Mouse (Mus musculus) gastrocnemius, postnatal 36 days (tissue): ENCODE measurements around the gene St6galnac3. TPM values are rescaled to one million over a fixed set of nuclear protein-coding genes. Genes with fewer than 3 reads are reported as not detected.

ENCODE experiments used
- DNase-seq, 2 experiments: peaks; one replicate each; pipeline ENCODE4 v3.0.0; 2022
- intact Hi-C: fragments of 180-260 bp; cut with DNase I; formaldehyde crosslinking; loops from one replicate; pipeline ENCODE4 v1.15.1; 2025
- total RNA-seq, 2 experiments: library from RNA; stranded (reverse); gene quantifications; 2 replicates each; pipeline ENCODE4 v1.2.3; 2021

The St6galnac3 gene
- total RNA-seq, 2 experiments from 2014 or later: 1.0 to 4.0 TPM

GRCm38 (mm10) chr3:153692206-153692813 lies 32.7 kb downstream of the St6galnac3 start:
- DNase-seq: no peak
- intact Hi-C loops: no loop called here

- intact Hi-C loops: no loop called here
- no peak for DNase-seq
Measured at GRCm38 (mm10) chr3:153691537-153691936, 33.4 kb downstream of the St6galnac3 start.

DNA sequence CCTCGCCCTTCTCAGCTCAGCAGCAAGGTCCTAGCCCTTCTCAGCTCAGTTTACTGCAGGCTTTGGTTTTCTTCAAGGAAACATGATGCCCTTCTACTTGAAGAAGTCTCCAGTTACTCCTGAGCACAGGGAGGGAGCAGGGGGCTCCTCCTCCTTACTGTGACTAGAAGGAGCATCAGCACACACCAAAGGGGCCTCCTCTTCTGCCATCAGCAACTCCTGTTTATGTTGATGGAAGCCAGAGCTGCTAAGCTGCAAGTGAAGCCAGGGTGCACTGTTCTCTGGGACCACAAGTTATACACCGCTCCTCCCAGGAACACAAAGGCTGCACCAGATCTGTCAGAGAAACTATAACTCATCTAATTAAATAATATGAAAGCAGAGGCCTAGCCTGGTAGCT lies 34.4 kb downstream of the St6galnac3 start:
- intact Hi-C loops: no loop called here
- no peak for DNase-seq

- no peak for DNase-seq
Measured at GRCm38 (mm10) chr3:153689793-153690291, 35.1 kb downstream of the St6galnac3 start.

DNA sequence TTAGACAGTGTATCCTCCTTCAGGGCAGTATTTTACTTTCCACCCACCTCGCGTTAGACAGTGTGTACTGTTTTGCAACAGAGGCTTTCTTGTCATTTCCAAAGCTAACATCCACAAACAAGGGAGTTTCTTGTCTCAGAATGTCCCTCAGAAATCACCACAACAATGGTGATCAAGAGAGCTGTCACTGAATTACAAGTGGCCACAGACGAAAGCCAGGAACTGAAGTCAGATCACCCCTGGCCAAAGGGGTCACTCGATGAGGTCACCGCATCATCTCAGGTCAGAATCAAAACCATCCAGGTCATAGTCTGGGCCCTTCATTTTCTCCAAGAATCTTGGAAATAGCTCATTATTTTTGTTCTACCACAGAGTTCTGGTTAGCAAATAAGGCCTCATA lies 37.1 kb downstream of the St6galnac3 start:
- no peak for DNase-seq
- intact Hi-C loops: no loop called here

More at GRCm38 (mm10) chr3:153689793-153690291, 35.1 kb downstream of the St6galnac3 start:
- intact Hi-C loops: no loop called here

DNA sequence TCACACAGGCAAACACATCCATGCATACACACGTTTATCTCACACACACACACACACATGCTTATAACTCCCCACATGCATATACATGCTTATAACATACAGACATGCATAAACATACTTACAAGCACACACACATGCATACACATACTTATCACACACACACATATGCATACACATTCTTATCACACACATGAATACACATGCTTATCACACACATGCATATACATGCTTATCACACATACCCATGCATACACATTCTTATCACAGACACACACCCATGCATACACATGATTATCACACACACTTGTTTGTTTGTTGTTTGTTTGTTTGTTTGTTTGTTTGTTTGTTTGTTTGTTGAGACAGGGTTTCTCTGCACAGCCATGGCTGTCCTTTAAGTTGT lies 40.1 kb downstream of the St6galnac3 start:
- DNase-seq: no peak
- intact Hi-C loops: no loop called here

DNA sequence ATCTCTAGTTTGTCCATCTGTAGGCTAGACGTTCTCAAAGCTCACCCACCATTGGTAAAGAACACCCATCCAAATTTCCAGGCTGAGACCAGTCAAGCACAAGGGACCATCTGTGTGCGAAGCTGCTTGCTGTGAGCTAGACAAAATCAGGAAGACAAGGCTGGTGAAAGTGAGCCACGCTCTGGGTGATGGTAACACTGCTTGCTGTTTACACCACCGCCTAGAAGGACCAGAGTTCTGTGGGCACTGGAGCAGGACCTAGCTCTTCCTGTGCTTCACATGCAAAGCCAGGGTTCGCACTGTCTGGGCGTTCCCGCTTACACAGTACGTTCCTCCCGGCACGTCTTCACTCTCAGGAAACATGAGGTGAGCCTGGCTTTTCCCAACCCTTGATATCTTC lies 42.7 kb downstream of the St6galnac3 start:
- no peak for DNase-seq
- intact Hi-C loops: no loop called here

GRCm38 (mm10) chr3:153681720-153682119 lies 43.3 kb downstream of the St6galnac3 start:
- DNase-seq: no peak
- intact Hi-C loops: no loop called here

DNA sequence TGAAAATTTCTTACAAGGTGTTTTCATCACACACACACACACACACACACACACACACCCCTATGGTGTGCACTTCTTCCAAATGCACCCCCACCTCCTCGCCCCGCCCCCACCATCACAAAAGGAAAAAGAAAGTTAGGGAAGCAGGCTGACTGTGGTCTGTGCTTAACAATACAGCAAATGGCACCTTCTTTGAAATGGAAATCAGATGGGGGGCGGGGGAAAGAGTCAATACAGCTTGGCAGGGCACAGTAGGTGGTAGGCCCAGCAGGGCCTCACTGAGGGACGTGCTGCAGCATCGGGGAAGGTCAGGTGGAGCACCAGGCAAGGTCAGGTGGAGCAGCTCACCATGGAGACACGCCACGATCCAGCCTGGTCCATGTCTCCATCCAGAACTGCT lies 49.1 kb downstream of the St6galnac3 start:
- DNase-seq: no peak
- intact Hi-C loops: no loop called here

GRCm38 (mm10) chr3:153675073-153675472 lies 49.9 kb downstream of the St6galnac3 start:
- no peak for DNase-seq
- intact Hi-C loops: no loop called here

- intact Hi-C loops: no loop called here
- DNase-seq: no peak
Measured at GRCm38 (mm10) chr3:153674359-153674758, 50.6 kb downstream of the St6galnac3 start.

DNA sequence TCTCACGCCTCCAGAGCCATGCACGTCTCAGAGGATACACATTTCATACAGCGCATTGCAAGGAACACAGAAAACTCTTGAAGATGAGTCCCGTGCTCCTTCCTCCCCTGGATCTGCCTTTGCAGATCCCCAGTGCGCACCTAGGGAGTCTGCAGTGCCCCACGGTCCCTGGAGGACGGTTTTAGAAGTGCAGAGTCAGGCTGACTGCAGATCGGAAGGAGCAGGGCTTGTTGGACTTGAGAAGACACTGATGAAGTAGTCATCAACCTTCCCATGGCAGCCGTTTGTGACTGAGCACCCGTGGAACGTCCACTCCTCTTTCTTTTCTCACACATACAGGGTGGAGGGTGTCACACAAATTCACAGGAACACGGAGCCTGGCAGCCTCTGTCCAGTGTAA lies 51.5 kb downstream of the St6galnac3 start:
- no peak for DNase-seq
- intact Hi-C loops: no loop called here

DNA sequence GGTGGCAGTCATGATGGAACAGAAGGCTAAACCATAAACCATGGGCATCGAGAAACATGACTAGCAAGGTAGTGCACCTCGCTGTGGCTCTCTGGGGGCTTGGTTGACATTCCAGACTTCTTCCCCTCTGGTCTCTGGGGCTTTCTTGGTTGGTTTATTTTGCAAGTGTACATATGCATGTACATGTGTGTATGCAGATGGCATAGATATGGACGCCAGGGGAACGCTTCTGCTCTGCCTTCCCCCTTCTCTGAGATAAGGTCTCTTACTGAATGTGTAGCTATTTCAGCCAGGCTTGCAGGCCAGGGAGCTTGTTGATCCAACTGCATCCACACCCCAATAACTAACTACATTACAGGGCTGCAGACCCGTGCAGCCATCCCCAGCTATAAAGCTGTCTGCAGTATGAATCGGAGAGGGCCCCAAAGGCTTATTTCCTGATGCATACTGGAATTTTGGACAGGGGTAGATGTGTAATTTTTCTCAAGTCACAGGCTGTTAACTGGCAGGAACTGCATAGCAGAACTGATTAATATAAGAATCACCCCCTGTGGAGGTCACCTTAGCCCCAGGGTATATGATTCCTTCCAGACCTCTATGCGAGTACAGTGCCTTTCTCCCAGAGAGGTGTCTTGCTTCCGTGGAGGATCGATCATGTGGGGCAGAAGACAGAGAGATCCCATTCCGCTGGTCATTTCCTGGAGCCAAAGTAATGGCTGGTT lies 53.9 kb downstream of the St6galnac3 start:
- intact Hi-C loops: no loop called here
- no peak for DNase-seq

DNA sequence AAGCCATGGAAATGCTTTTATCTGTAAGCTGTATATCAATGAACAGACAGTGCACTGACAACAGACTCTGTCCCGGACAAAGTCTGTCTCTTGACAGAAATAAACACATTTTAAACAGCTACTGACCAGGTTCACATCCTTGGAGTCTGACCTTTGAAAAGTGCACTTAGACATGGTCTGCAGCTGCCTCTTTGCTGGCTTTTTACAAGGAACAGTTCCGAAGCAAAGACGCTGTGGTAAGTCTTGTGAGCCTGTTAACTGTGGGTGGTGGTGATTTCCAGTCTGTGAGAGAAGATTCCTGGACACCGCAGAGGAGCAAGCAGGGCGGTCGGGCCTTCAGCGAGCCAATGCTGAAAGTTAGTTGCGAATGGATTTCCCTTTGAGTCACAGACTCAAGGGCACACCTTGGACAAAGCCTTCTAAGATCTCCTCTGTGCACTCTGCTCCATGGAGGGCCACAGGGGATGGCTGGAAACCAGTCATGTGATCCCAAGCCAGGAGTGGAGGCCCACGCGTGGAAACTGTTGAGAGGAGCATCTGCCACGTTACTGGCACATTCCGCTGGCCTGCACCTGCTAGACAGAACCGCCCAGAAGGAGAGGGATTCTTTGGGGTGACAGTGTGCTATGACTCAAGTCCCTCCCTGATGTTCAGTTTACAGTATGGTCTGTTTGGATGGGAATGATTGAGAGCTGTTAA lies 55.1 kb downstream of the St6galnac3 start:
- DNase-seq: no peak
- intact Hi-C loops: no loop called here

- intact Hi-C loops: no loop called here
- DNase-seq: no peak
Measured at GRCm38 (mm10) chr3:153669329-153669728, 55.6 kb downstream of the St6galnac3 start.

DNA sequence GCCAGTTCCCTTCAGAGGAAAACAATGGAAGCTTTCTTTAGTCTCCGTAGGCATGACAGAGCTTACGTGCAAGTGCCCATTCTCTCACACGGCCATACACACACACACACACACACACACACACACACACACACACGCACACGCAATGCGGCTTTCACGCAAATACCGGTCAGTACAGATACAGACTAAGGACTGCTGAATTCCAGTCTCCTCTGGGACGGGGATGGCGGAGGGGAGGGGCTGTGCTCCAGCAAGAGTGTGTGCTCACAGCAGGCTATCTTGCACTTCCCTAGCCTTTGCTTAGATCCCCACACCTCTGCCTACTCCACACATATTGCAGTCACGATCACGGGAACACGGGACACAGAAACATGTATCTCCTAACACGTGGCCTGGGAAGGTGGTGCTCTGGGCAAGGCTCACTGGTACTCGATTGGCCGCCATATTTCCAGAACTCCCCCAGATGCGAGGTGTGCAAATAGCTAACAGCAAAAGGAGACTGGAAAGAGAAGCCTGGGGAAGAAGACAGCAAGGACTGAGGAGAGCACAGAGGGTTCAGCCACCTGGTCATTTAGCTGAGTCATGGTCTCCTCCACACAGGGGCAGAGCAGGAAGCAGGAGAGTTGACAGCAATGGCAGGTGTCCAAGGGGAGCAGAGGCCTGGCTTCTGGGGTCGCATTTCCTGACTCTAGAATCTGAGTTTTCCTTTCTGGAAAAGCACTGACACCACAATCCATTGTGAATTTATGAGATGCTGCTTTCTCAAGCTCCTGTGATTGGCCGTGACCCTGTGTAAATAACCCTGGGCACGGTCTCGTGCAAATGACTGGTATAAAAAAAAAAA lies 56.3 kb downstream of the St6galnac3 start:
- intact Hi-C loops: no loop called here
- DNase-seq: no peak

DNA sequence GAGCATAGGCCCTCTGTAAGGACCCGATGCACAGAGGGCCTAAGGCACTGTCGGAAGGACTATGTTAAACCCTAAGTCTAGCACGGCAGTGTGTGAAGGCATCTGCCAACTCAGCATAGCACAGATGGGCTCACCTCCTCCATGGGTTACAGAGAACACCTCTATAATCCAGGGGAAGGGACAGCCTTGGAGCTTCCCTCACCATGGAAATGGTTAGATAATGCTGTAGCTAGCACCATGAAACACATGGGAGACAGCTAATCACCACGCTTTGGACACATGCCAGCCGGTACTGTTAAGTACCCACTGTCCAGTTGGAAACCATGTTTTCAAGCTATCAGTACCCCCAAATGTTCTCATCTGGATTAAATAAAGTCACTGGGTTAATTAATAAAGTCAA lies 60.3 kb downstream of the St6galnac3 start:
- intact Hi-C loops: no loop called here
- no peak for DNase-seq

GRCm38 (mm10) chr3:153663841-153664427 lies 61.0 kb downstream of the St6galnac3 start:
- DNase-seq: no peak
- intact Hi-C loops: no loop called here

DNA sequence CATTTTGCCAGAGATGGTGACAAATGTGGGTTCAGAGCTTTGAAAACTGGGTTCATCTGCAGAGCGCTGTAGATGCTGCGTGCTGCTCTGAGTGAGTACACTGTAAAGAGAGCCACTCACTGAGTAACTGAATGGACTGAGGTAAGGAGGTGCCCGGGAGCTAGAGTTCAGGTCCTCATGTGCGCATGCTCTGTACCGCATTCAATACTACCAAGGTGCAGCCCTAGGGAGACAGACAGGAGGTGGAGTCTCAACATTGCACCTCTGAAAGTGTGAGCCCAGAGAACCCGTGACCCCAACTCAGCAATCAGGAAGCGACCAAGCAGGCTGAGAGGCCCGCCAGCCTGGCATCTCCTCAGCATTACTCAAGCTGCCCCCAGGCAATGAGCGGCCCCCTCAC lies 62.2 kb downstream of the St6galnac3 start:
- intact Hi-C loops: no loop called here
- DNase-seq: no peak

GRCm38 (mm10) chr3:153661927-153662326 lies 63.0 kb downstream of the St6galnac3 start:
- no peak for DNase-seq
- intact Hi-C loops: no loop called here
